Mouse (Mus musculus): ENCODE measurements around the gene Fibcd1. TPM values are rescaled to one million over a fixed set of nuclear protein-coding genes. Genes with fewer than 3 reads are reported as not detected.
A peak's percentile ranks its signal among the peaks of the same experiment; 100 is the strongest.

Fibcd1 gene
- total and polyA plus RNA-seq, 2 experiments = not detected

DNA sequence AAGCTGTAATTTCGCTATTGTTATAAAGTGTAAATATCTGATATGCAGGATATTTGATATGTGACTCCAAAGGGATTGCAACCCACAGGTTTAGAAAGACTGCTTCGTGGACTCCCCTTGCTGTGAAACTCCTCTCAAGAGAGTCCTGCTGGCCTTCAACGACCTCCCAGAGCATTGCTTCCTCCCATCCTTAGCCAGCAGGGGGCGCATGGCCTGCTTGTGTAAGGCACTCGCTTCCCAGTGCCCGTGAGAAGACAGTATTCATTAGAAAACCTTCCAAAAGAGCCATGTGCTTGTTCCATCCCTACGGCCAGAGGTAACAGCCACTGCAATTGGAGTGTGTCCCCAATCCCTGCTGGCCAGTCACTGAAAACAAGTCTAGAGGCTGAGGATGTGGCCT is 58.8 kb downstream of the Fibcd1 start:
- Histone ChIP-seq H3K36me3 (ENCODE audit: control insufficient read depth, insufficient read depth, low read length) (peaks cover 15% of the 10 kb centered on the region; the same call in 1 of the 2 replicates), H3K4me3 (ENCODE audit: insufficient read depth, low read depth, low read length) (no peak overlapping the region), H3K9ac (ENCODE audit: low read depth, low read length) (no peak overlapping the region), H3K27me3 (ENCODE audit: control insufficient read depth, insufficient read depth, low read length) (no peaks in the 10 kb centered on the region), H3K79me2 (ENCODE audit: control insufficient read depth, insufficient read depth, low read length) (peaks cover 3% of the 10 kb centered on the region; the same call in 1 of the 2 replicates), H3K27ac (replicated peaks; ENCODE audit: insufficient read depth, low read depth, low read length) (no peak overlapping the region), H3K4me1 (ENCODE audit: control insufficient read depth, insufficient read depth, low read length) (no peaks in the 10 kb centered on the region)
- peak; percentile 30 for DNase-seq (ENCODE audit: extremely low read depth, low read depth, low spot score)
- peak; percentile 91 for TF ChIP-seq CTCF (IDR thresholded peaks at IDR 0.05; ENCODE audit: low read depth, low read length)
- no peak for TF ChIP-seq POLR2A (IDR thresholded peaks at IDR 0.05; ENCODE audit: extremely low read depth, insufficient read depth, low read length)
- WGBS = 37% methylated on average over 7 of the region's 7 CpGs

DNA sequence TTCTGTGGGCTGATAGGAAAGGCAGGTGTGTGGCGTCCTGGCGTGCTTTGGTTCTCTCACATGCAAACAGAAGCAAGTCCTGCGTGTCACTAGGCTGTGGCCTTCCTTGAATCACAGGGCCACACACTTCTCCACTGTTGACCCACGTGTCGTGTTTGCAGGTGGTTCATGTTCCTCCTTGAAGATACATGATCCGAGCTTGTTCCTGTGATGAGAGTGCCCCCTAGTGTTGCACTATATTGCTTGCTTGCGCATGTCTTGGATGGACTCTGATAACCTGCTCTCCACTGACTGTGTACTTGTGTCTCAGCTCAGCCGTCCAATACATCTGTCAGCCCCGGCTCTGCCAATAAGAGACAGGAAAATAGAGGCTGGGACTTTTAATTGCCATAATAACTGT is 60.7 kb downstream of the Fibcd1 start:
- H3K4me1 ChIP-seq (ENCODE audit: control insufficient read depth, insufficient read depth, low read length) = no peaks in the 10 kb centered on the region
- no peak overlapping the region for H3K9ac ChIP-seq (ENCODE audit: low read depth, low read length)
- H3K27me3 ChIP-seq (ENCODE audit: control insufficient read depth, insufficient read depth, low read length) = no peaks in the 10 kb centered on the region
- H3K27ac ChIP-seq (replicated peaks; ENCODE audit: insufficient read depth, low read depth, low read length) = no peak overlapping the region
- no peak overlapping the region for H3K4me3 ChIP-seq (ENCODE audit: insufficient read depth, low read depth, low read length)
- peaks cover 3% of the 10 kb centered on the region; the same call in 1 of the 2 replicates for H3K79me2 ChIP-seq (ENCODE audit: control insufficient read depth, insufficient read depth, low read length)
- peak; percentile 77 for DNase-seq (ENCODE audit: extremely low read depth, low read depth, low spot score)
- H3K36me3 ChIP-seq (ENCODE audit: control insufficient read depth, insufficient read depth, low read length) = peaks cover 5% of the 10 kb centered on the region; the same call in 1 of the 2 replicates
- WGBS = 29% methylated on average over 9 of the region's 9 CpGs
- TF ChIP-seq POLR2A (IDR thresholded peaks at IDR 0.05; ENCODE audit: extremely low read depth, insufficient read depth, low read length) (no peak), CTCF (IDR thresholded peaks at IDR 0.05; ENCODE audit: low read depth, low read length) (peak; percentile 68)

DNA sequence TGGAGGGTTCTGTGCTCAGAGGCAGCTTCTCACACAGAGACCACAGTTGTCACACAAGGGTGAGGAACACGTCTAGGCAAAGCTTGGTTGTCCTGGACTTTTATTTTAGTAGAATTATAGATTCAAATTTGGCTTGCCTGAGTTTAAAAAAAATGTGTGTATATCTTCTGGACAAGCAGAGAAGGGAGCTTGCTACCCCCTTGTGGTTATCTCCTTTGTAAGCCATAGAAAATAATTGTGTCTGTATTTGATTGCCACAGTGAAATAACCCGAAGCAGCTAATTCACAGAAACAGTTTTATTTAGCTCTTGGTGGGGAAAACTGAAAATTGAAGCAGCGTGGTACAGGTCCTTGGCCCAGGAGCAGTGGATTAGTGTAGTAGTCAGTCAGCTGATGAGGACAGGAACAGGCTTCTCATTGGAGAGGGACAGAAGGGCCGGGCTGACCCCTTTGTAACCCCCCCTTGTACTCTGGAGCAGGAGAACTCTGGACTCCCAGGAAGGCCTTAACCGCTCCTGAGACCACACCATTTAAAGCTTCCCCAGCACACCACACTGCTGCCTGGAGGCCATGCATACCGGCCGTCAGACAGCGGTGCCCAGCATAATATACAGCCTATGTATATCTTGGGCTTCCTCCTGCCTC is 62.7 kb downstream of the Fibcd1 start:
- DNase-seq (ENCODE audit: extremely low read depth, low read depth, low spot score) = no peak
- Histone ChIP-seq H3K27ac (replicated peaks; ENCODE audit: insufficient read depth, low read depth, low read length) (no peak overlapping the region), H3K4me1 (ENCODE audit: control insufficient read depth, insufficient read depth, low read length) (no peaks in the 10 kb centered on the region), H3K79me2 (ENCODE audit: control insufficient read depth, insufficient read depth, low read length) (peaks cover 6% of the 10 kb centered on the region; the same call in 1 of the 2 replicates), H3K36me3 (ENCODE audit: control insufficient read depth, insufficient read depth, low read length) (peaks cover 12% of the 10 kb centered on the region; the same call in 1 of the 2 replicates), H3K9ac (ENCODE audit: low read depth, low read length) (no peak overlapping the region), H3K4me3 (ENCODE audit: insufficient read depth, low read depth, low read length) (no peak overlapping the region), H3K27me3 (ENCODE audit: control insufficient read depth, insufficient read depth, low read length) (no peaks in the 10 kb centered on the region)
- no peak for TF ChIP-seq CTCF (IDR thresholded peaks at IDR 0.05; ENCODE audit: low read depth, low read length)
- TF ChIP-seq POLR2A (IDR thresholded peaks at IDR 0.05; ENCODE audit: extremely low read depth, insufficient read depth, low read length) = no peak
- 86% methylated on average over 8 of the region's 8 CpGs for WGBS

DNA sequence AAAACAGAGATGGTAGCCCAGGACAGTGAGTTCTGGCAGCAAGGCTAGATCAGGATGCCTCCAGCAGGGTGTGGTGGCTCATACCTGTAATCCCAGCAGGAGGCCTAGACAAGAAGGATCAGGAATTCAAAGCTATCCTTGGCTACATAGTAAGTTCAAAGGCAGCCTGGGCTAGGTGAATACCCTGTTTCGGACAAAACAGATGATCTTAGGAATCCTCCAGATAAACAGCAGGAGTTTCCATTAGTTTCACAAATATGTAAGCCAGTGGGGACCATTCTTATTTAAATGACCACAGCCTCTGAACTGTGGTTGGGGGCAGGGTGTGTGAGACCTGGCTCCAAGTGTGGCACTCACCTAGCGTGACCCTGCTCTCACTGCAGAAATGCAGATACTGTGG is 66.5 kb downstream of the Fibcd1 start:
- TF ChIP-seq POLR2A (IDR thresholded peaks at IDR 0.05; ENCODE audit: extremely low read depth, insufficient read depth, low read length) (no peak), CTCF (IDR thresholded peaks at IDR 0.05; ENCODE audit: low read depth, low read length) (no peak)
- WGBS = 78% methylated on average over 2 of the region's 2 CpGs
- Histone ChIP-seq H3K36me3 (ENCODE audit: control insufficient read depth, insufficient read depth, low read length) (peaks cover 10% of the 10 kb centered on the region; the same call in 1 of the 2 replicates), H3K27ac (replicated peaks; ENCODE audit: insufficient read depth, low read depth, low read length) (no peak overlapping the region), H3K4me3 (ENCODE audit: insufficient read depth, low read depth, low read length) (no peak overlapping the region), H3K27me3 (ENCODE audit: control insufficient read depth, insufficient read depth, low read length) (no peaks in the 10 kb centered on the region), H3K9ac (ENCODE audit: low read depth, low read length) (no peak overlapping the region), H3K79me2 (ENCODE audit: control insufficient read depth, insufficient read depth, low read length) (peaks cover 10% of the 10 kb centered on the region; the same call in 1 of the 2 replicates), H3K4me1 (ENCODE audit: control insufficient read depth, insufficient read depth, low read length) (no peaks in the 10 kb centered on the region)
- no peak for DNase-seq (ENCODE audit: extremely low read depth, low read depth, low spot score)

DNA sequence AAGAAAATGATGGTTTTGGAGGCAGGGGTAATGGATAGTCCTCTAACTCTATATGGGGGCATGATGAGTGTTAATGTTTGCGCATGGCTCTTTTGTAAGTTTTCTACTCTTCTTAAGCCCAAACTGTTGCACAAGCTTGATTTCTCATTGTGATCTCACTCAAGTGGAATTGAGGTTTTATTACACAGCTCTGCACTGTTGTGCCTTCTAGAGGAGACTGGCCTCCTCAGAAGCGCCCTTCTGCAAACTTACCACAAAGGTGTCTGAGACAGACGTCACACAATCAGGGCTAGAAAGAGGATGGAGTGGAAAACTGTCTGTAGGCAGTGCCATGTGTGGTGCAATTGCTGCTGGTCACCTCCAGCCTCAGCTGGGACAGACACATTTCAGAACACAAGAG is 69.3 kb downstream of the Fibcd1 start:
- no peak overlapping the region for H3K27ac ChIP-seq (replicated peaks; ENCODE audit: insufficient read depth, low read depth, low read length)
- WGBS = 98% methylated on average over 3 of the region's 3 CpGs
- H3K79me2 ChIP-seq (ENCODE audit: control insufficient read depth, insufficient read depth, low read length) = peaks cover 26% of the 10 kb centered on the region
- TF ChIP-seq CTCF (IDR thresholded peaks at IDR 0.05; ENCODE audit: low read depth, low read length) (no peak), POLR2A (IDR thresholded peaks at IDR 0.05; ENCODE audit: extremely low read depth, insufficient read depth, low read length) (no peak)
- no peaks in the 10 kb centered on the region for H3K27me3 ChIP-seq (ENCODE audit: control insufficient read depth, insufficient read depth, low read length)
- peaks cover 4% of the 10 kb centered on the region for H3K4me1 ChIP-seq (ENCODE audit: control insufficient read depth, insufficient read depth, low read length)
- no peak overlapping the region for H3K4me3 ChIP-seq (ENCODE audit: insufficient read depth, low read depth, low read length)
- H3K36me3 ChIP-seq (ENCODE audit: control insufficient read depth, insufficient read depth, low read length) = peaks cover 10% of the 10 kb centered on the region; the same call in 1 of the 2 replicates
- H3K9ac ChIP-seq (ENCODE audit: low read depth, low read length) = no peak overlapping the region
- no peak for DNase-seq (ENCODE audit: extremely low read depth, low read depth, low spot score)

DNA sequence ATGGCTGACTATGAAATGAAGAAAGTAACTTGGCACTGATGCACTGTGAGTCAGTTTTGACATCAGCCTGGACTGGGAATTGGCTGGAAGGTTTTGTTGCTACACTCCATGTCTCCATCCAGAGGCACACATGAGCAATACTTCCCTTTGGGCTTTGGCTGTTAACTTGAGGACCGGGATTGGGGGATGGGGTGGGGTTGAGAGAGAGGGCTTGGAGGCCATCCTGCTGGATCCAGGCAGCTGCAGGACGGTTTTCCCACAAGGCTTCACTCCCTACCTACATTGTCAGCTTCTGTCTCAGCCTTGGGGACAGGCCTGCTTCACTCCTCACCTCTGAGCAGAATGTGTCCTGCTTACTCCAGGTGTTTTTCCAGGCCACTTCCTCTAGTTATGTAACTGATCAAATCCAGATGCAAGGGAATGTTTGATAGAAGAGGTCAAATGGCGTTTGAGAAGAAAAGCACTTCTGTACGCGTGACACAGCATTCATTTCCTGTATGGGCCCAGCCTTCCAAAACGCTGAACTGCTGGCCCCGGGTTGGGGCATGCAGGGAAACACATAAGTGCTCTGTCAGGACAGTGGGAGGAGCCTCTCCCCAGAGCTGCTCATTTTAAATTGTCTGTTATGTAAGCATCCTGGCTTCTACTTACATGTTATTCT is 74.9 kb downstream of the Fibcd1 start:
- TF ChIP-seq POLR2A (IDR thresholded peaks at IDR 0.05; ENCODE audit: extremely low read depth, insufficient read depth, low read length) = no peak
- TF ChIP-seq CTCF (IDR thresholded peaks at IDR 0.05; ENCODE audit: low read depth, low read length) = no peak
- peaks cover 19% of the 10 kb centered on the region for H3K4me1 ChIP-seq (ENCODE audit: control insufficient read depth, insufficient read depth, low read length)
- H3K9ac ChIP-seq (ENCODE audit: low read depth, low read length) = no peak overlapping the region

More for the DNA sequence above, 74.9 kb downstream of the Fibcd1 start:
- Histone ChIP-seq H3K4me3 (ENCODE audit: insufficient read depth, low read depth, low read length) (no peak overlapping the region), H3K27me3 (ENCODE audit: control insufficient read depth, insufficient read depth, low read length) (no peaks in the 10 kb centered on the region), H3K79me2 (ENCODE audit: control insufficient read depth, insufficient read depth, low read length) (peaks cover 36% of the 10 kb centered on the region), H3K36me3 (ENCODE audit: control insufficient read depth, insufficient read depth, low read length) (no peaks in the 10 kb centered on the region), H3K27ac (replicated peaks; ENCODE audit: insufficient read depth, low read depth, low read length) (peak overlapping the region; percentile 78)
- WGBS = 2% methylated on average over 7 of the region's 7 CpGs
- DNase-seq (ENCODE audit: extremely low read depth, low read depth, low spot score) = peak; percentile 81
